Mouse (Mus musculus) brain, embryonic 14.5 days (tissue): ENCODE results near the gene Fam57b.

Experiments used
- CTCF ChIP-seq: fragments of 200-500 bp; IDR thresholded peaks from 2 replicates; pipeline ENCODE4 v1.5.1; 2012; ENCODE audit warnings: inconsistent platforms, mild to moderate bottlenecking, moderate library complexity, borderline replicate concordance; ENCODE audit not compliant: insufficient read depth, insufficient read length; ENCODE audit errors: extremely low read depth
- POLR2A ChIP-seq: fragments of 200-500 bp; IDR thresholded peaks from 2 replicates; pipeline ENCODE4 v1.6.1; 2012; ENCODE audit warnings: mild to moderate bottlenecking, inconsistent platforms, borderline replicate concordance; ENCODE audit not compliant: poor library complexity, insufficient read depth, insufficient read length, severe bottlenecking; ENCODE audit errors: extremely low read depth

DNA sequence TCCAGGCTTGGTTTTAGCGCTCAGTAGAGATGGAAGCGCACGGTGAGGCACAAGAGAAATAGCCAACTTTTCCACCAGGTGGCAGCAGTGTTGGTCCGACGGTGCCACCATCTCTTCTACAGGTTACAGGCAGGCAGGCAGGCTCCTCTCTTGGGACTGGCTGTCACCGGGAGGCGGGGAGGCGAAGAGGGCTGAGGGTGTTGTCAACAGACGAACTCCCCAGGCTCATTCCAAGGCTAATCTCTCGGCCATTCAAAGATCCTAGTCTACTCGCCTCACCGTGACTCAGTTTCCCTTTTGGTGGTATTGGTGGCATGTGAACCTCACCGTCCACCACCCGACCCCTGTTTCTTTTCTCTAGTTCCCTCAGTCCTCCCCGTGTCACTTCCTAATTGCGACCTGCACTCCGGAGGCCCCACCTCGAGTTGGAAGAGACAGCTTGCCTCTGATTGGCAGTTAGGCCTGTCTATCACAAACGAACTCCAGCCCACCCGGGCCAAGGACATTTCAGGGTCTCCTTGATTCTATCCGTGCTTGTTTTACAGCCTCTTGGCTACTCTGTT is 34.6 kb downstream of the Fam57b start:
- TF ChIP-seq POLR2A, result no peak
- TF ChIP-seq CTCF, result peak; percentile 90
